Mouse (Mus musculus): ENCODE measurements at regions not wholly inside any gene's neighbourhood (a gene's known extent, or its start where the extent isn't known, plus 50 kb on each side); places are given as distances from the start of the nearest gene placed in this dataset.

DNA sequence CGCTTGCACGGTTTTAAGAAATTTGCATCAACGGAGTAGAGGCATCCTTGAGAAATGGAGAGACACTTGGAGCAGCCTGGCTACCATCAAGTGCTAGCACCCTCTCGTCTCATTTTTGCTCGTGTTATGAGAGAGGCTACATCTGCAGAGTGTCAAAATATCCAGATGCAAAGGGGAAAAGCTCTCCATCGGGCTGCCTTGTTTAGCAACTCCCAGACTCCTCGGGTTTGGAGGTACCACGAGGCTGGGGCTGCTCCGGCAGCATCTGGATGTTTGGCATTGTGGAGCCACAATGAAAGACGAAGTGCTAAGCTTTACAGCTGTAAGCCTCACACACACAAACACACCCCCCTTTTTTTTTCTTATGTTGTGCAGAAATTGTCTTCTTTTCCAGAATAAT is 270.5 kb upstream of the Gm765 start:
- DNase-seq (ENCODE audit: low spot score): no peak

DNA sequence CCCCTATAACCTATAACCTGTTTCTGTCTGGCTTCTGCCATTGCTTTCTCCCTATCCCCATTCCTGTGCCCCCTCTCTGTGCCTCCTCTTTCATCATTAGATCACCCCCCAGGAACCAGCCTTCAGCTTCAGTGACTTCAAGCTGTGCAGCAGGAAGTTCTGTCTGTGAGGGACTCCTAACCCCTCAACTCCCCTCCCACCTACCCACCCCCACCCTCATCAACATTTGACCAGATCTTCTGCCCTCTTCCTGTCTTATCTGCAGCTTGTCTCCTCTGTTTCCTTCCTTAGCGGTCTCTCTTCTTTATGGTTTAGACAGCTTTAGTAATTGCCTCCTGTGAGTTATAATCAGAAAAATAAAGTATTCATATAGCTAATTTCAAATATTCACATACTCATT is 266.6 kb upstream of the Gm765 start:
- DNase-seq (ENCODE audit: low spot score): no peak

- no peak for DNase-seq (ENCODE audit: low spot score)
These were observed 264.1 kb upstream of the Gm765 start for GRCm38 (mm10) chr6:98606680-98607079.

DNA sequence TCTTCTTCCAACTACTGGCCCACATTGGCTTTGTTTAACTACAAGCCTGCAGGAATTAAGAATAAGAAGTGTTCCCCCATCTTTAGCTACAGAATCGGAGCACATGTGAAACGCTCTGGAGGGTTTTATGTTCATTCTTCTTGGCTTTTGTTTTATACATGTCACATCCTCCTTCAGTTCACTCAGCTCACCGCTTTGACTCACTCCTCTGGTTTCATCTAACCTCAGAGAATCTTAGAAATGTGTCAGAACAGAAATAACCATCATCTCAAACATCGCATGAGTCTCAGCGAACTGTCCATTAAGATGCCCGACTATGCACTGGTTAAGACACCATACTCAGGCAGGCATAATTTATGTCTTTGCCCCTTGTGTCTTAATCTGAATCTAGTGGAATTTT is 255.1 kb upstream of the Gm765 start:
- no peak for DNase-seq (ENCODE audit: low spot score)

GRCm38 (mm10) chr6:98590989-98591388 is 248.4 kb upstream of the Gm765 start:
- no peak for DNase-seq (ENCODE audit: low spot score)

DNA sequence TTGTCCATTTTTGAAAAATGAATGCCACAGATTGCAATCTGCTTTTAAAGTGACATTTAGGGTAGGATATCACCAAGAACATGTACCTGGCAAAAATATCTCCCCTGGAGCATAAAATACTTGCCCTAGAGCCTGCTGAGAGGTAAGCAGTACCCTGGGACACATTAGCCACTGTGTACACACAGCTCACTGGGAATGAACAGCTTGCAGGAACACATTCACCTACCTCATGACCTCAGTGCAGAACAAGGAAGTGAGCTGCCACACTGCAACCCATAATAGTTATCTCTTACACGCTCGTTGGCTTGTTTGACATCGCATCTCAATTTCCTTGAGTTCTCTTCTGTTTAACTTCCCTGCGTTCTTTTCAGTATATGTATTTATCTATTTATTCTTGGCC is 246.4 kb upstream of the Gm765 start:
- DNase-seq (ENCODE audit: low spot score): no peak

GRCm38 (mm10) chr6:98584541-98584940 is 242.0 kb upstream of the Gm765 start:
- DNase-seq (ENCODE audit: low spot score): no peak

DNA sequence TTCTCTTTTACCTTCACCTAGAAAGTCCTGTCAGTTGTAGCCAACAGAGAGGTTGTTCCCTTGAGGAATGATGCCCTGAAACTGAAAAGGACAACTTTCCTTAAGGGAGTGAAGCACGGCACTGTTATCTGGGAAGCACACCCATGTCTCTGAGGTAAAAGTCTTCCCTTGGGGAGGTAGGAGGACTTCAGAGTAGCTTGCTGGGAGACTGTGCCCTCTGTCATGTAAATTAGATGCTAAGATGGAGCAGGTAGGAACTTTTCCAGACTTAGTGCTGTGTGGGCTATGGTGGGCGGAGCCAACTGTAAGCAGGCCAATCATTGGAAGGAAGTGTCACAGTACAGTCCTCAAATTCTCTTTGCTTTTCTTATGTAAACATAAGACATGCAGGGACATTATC is 240.3 kb upstream of the Gm765 start:
- no peak for DNase-seq (ENCODE audit: low spot score)

DNA sequence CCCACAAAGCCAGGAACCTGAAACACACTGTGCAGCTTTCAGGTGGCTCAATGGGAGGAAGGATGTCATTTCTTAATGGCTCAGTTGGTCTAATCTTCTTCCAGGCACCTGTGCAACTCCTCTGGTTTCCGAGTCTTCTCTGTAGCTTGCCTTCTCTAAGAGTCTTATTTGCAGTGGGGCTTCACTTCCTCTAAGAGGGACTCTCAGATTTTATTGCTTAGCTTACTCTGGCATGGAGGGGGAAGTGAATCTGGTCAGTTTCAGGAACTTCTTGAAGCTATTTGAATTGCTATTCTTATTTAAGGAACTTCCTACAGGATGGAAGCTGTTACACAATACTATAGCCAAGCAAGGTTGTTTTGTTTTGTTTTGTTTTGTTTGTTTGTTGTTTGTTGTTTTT is 232.7 kb upstream of the Gm765 start:
- DNase-seq (ENCODE audit: low spot score): no peak

DNA sequence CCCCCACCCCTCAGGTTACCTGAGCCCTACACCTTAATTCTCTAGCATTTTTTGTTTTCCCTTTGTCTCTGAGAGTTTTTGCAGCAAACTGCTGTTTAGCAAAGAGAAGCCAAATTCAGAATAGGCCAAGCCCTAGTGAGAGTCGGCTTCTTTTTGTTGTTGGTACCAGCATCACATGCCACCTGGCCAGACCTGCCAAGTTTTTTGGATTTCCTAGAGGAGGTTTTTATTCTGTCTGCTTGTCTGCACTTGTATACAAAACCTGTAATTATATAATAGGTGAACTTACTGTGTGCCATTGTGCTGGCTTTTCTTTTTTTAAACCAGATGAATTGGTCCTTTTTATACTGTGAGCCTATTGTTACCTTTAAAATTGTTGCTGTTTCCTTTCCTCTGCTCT is 213.1 kb upstream of the Gm765 start:
- no peak for DNase-seq (ENCODE audit: low spot score)

DNA sequence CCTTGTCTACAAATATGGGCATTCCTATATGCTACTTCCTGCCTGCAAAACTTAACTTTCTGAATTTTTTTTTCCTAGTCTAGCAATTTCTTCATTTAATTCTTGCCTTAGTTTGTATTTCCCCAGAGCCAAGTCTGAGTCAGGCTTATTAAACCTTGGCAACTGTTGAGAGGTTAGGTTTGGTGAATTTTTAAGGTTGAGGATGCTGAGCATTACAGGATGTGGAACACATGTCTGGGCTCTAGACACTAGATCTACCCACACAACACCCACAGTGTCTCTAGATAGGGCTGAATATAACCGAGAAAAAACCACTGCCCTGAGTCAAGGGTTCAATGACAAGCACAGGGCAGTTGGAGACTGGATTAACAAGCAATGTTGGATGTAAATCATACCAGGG is 211.4 kb upstream of the Gm765 start:
- no peak for DNase-seq (ENCODE audit: low spot score)

- DNase-seq (ENCODE audit: low spot score): no peak
These were observed 209.2 kb upstream of the Gm765 start for GRCm38 (mm10) chr6:98551781-98552180.

DNA sequence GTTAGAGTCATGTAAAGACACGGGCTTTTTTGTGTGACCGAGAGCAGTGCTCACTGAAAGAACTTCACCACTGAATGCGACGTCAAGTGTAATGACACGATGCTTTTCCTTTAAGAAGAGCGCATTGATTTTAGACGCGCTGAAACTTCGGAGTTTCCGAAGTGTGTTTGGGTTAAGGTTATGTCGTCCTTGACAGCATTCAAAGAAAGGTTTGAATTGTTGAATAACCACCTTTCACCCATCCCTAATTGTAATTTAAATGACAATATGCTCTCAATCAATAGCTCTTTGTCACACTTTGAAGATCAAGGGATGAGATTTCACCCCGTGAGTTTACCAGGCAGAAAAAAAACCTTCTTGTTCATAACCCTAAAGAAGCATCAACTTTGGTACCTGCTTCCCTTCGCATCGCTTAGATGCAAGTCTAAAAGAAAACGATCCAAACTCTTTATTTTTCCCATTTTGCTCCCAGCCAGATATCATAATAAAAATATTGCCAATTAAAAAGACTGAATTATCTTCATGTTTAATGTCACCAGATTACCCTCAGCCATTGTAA is 184.4 kb upstream of the Gm765 start:
- DNase-seq (ENCODE audit: low spot score): no peak

DNA sequence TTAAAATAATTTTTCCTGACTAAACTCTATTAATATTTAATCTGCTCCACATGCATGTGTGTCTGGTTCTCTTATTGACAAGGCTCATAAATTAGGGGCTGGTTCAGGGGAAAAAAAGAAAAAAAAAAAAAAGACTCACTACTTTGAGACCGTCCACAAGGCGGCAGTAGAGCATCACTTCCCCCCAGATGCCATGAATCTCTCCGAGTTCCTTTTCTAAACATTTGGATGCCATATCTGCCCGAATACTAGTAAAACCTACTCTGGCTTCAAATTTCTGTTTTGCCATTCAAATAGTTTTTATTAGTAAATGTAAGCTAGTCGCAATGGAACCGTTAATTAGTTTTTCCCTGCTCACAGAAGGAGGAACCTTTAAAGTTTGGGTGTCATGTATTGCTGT is 182.7 kb upstream of the Gm765 start:
- peak; percentile 34 for DNase-seq (ENCODE audit: low spot score)

- no peak for DNase-seq (ENCODE audit: low spot score)
These were observed 182.1 kb upstream of the Gm765 start for GRCm38 (mm10) chr6:98524659-98525058.

DNA sequence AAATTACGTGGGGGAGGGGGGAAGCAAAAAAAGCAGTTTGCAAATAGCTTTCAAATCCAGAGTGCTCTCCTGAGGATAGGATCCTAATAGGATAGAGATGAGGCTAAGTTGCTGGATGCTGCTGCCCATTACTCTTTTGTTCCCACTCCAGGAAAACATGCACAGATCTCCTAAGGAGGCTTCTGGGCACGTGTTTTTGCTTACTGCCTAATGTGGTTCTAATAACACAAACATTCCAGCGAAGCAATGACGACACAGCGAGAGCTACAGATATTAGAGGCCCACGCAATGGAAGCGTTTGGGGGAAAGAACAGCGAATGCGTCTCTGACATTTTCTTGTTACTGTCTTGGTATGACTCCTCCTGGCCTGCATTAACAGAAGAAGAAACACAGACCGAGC is 179.0 kb upstream of the Gm765 start:
- no peak for DNase-seq (ENCODE audit: low spot score)

DNA sequence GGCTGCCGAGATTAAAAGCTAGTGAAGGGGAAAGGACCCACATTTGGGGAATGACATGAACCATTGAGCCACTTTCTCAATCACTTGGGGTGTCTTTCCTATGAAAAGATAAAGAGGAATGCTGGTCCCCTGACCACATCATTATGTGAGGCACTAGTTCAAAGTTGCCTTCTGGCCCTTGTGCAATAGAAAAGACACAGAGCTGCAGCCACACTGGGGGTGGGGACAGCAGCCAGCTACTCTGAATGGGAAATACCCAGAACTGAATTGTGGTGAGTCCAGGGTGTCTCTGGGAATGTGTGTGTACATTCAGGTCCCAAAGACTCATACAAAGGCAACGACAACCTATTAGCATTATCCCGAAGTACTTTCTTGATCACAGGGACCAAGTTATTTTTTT is 172.3 kb upstream of the Gm765 start:
- no peak for DNase-seq (ENCODE audit: low spot score)

DNA sequence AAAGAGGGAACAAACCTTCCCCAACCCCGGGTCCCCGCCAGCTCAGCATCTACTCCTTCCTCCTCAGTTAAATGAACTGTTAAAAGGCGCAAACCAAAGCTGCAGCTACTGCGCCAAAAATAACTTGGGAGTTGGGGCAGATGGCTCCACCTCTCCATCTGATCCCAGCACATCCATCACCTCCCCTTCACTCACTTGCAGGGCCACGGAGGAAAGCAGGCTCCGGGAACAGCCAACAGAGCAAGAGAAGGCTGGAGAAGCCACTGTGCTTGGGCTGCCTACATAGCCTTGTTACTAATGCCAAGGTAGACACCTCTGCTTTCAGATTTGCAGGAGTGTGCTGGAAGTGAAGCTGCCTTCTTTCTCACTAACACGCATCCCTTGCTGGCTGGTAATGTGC is 171.8 kb upstream of the Gm765 start:
- no peak for DNase-seq (ENCODE audit: low spot score)

DNA sequence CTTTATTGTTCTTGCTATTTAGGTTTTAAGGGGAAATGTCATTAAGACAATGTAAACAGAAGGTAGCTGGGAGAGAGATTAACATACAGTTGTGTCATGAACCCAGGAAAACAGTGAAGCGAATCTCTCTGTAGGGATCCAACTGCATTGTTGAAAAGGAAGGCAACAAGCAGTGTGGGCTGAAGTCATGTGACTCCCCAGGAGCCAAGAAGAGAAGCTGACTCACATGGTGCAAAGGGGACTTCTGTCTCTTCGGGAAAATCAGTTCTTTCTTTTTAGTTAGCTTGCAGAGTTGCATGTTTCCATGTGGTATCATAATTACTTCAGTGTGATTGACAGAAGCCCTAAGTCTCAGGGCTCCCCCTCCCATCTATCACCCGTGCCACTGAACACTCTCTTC is 170.7 kb upstream of the Gm765 start:
- no peak for DNase-seq (ENCODE audit: low spot score)

DNA sequence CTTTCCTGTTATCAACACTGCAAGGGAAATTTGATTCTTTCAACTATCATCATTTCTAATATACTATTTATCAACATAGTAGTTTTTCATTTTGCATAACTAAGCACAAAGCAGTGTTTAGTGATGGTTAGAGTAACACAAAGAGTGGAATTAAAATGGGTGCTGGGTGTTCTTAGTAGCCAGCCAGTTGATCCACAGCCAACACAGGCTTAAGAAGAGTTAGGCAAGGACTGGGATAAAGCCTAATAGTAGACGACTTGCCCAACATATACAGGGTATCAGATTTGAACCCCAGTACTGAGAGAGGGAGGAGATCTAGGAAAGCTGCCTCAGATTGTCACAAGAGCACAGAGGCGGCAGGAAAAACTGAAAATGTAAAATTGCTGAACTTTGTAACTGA is 160.2 kb upstream of the Gm765 start:
- no peak for DNase-seq (ENCODE audit: low spot score)

DNA sequence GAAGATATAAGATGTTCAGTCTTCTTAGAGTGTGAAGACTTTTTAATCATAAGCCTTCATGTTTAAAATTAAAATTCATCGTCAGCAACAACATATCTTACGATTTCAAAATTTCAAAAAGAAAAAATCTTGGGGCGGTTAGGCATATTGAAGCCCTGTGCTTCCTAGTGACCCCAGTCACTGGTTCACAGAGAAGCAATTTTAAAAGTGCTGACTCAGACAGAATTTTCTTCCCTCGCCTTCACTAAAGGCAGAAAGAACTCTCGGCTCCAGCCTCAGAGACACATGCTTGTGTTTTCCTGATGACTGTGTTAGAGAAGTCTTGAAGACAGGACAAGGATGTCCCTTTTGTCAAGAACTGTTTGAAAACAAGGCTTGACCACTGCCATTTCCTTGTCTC is 157.2 kb upstream of the Gm765 start:
- no peak for DNase-seq (ENCODE audit: low spot score)

- DNase-seq (ENCODE audit: low spot score): no peak
These were observed 144.1 kb upstream of the Gm765 start for GRCm38 (mm10) chr6:98486626-98487025.

DNA sequence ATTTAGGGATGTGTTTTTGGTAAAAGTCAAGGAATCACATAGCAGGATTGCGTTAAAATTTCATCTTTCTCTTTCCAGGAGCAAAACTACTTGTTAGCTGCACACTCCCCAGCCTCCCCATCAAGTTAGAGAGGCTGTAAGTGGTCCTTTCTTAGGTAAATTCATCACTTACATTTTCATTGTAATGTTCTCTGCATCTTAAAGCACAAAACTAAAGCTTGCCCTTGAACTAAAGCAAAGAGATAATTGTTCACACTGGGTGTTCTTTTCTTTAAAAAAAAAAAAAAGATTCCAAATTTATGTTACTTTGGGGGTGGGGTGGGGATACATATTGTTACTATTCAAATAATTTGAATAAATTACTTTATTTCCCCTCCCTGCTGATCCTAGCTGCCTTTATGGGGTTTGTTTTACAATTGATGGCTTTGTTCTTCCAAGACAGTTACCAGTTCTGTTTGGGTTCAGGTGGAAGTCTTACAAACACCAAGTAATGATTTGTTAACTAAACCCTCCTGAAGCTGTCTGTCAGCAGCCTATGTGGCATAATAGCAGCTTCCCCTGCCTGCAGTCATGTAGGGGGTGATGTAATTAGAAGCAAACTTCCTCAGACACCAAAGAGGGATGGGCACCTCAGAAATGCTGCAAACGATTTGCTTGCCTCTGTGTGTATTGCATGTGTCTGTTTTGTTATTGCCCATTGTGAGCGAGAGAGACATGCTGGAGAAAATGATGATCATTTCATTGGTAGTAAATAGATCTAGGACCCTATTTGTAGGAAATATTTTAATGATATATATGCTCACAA is 141.0 kb upstream of the Gm765 start:
- no peak for DNase-seq (ENCODE audit: low spot score)

DNA sequence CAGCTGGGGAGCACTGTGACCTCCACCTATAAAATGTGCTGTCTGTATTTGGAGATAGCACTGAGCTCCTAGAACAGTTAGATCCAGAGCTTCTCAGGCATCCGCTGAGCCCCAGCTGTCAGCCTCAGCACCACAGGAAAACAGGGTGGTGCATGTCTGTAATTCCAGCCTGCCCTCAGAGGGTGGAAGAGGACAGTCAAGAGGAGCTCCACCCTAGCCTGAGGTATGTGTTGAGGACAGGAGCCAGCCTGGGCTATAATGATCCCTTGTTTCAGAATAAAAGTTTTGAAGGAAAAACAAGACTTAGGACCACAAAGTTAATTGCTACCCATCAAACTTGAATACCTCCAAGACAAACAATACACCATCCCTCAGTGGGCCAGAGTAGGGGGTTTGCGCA is 139.8 kb upstream of the Gm765 start:
- DNase-seq (ENCODE audit: low spot score): no peak
